Mouse (Mus musculus) limb, embryonic 14.5 days (tissue): ENCODE data around the gene Miga1. TPM values are rescaled to one million over a fixed set of nuclear protein-coding genes. Genes with fewer than 3 reads are reported as not detected.

Experiments used
- ATAC-seq: fragments of 200-750 bp; cut with Nextera tagmentation; 2 replicates; pipeline ENCODE4 v1.8.0; 2017; ENCODE audit warnings: low read depth, moderate number of reproducible peaks, moderate TSS enrichment; ENCODE audit not compliant: low FRiP score
- DNase-seq: peaks from one replicate; pipeline ENCODE4 v3.0.0-alpha.2; 2015; ENCODE audit warnings: low spot score
- H3K27ac ChIP-seq: fragments of 300-500 bp; sonication (generic); replicated peaks from 2 replicates; pipeline ENCODE4 v1.5.1; 2014; ENCODE audit warnings: low read depth, mild to moderate bottlenecking, low read length, moderate library complexity, mixed read lengths
- H3K27me3 ChIP-seq: fragments of 300-500 bp; sonication (generic); 2 replicates; pipeline ENCODE4 v1.6.1; 2014; ENCODE audit warnings: low read length, mixed read lengths; ENCODE audit not compliant: control insufficient read depth, insufficient read depth
- H3K36me3 ChIP-seq: fragments of 300-500 bp; sonication (generic); 2 replicates; pipeline ENCODE4 v1.6.1; 2014; ENCODE audit warnings: mild to moderate bottlenecking, low read length, moderate library complexity, mixed read lengths; ENCODE audit not compliant: control insufficient read depth, insufficient read depth
- H3K4me1 ChIP-seq: fragments of 300-500 bp; sonication (generic); 2 replicates; pipeline ENCODE4 v1.6.1; 2014; ENCODE audit warnings: antibody characterized with exemption, low read length, mixed read lengths; ENCODE audit not compliant: control insufficient read depth, insufficient read depth
- H3K4me2 ChIP-seq: fragments of 300-500 bp; sonication (generic); replicated peaks from 2 replicates; pipeline ENCODE4 v1.6.1; 2014; ENCODE audit warnings: low read depth, mild to moderate bottlenecking, low read length, moderate library complexity; ENCODE audit not compliant: severe bottlenecking
- H3K4me3 ChIP-seq: fragments of 300-500 bp; sonication (generic); replicated peaks from 2 replicates; pipeline ENCODE4 v1.5.1; 2014; ENCODE audit warnings: low read length
- H3K9ac ChIP-seq: fragments of 300-500 bp; sonication (generic); 2 replicates; pipeline ENCODE4 v1.6.1; 2014; ENCODE audit warnings: mild to moderate bottlenecking, low read depth, low read length, moderate library complexity; ENCODE audit not compliant: severe bottlenecking
- H3K9me3 ChIP-seq: fragments of 300-500 bp; sonication (generic); 2 replicates; pipeline ENCODE4 v1.6.1; 2016; ENCODE audit warnings: low read length; ENCODE audit not compliant: control insufficient read depth
- POLR2A ChIP-seq: fragments of 200-500 bp; IDR thresholded peaks from 2 replicates; pipeline ENCODE4 v1.8.0; 2012; ENCODE audit warnings: inconsistent platforms, mild to moderate bottlenecking, moderate library complexity, borderline replicate concordance; ENCODE audit not compliant: insufficient read depth, insufficient read length; ENCODE audit errors: extremely low read depth
- WGBS: fragments of 180-500 bp; shearing (Covaris S2); extraction: QIAGEN DNeasy Blood & Tissue Kit; methylation state at CpG from one replicate; pipeline ENCODE4 v1.1.7; 2014; 5-methylcytosine and 5-hydroxymethylcytosine counted together
- polyA plus RNA-seq, 2 experiments: library from polyadenylated mRNA; depleted of rRNA in 1 of 2; stranded (reverse) in 1 of 2; unstranded in 1 of 2; fragments of >200 nt; fragmentation: Nextera tagmentation in 1 of 2; extraction: Ambion mirVana in 1 of 2; gene quantifications; 2 replicates each; pipeline versions ENCODE4 v1.2.1 to v1.2.3; 2012 to 2014

Gene Miga1
- polyA plus RNA-seq, 2 experiments, result 18.0 to 19.8 TPM

DNA sequence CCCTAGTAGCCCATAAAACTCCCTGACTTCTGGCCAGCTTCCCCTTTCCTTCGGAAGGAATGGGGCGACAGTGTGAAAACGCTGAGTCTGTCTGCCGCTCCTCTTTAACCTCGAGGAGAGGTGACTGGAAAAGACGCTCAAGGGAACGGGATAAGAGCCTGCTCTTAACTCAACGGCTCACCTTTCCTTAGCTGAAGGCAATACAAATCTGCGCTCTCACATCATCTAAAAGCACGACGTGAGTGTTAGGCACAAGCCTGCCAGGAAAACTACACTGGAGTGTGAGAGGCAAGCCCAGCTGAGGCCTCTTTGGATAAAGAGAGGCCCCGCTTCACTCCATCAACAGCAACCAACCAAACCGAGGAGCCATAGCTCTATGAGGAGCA lies 74.2 kb downstream of the Miga1 start, which contains the start of gene Nexn:
Gene Nexn, minus strand, starts transcription at position 315 of the 386 bp plus-strand sequence.
- DNase-seq (peak; percentile 67), ATAC-seq (peak; percentile 69)
- Histone ChIP-seq H3K27me3 (no peaks in the 10 kb centered on the region), H3K4me1 (peaks cover 11% of the 10 kb centered on the region; the same call in 1 of the 2 replicates), H3K36me3 (no peaks in the 10 kb centered on the region), H3K9ac (peak within 1 kb of the TSS; percentile 74), H3K27ac (peak within 1 kb of the TSS; percentile 87), H3K9me3 (no peaks in the 10 kb centered on the region), H3K4me2 (peak within 1 kb of the TSS; percentile 93), H3K4me3 (peak within 1 kb of the TSS; percentile 56)
- whole genome bisulfite sequencing, result 7% methylated on average over 13 of the region's 13 CpGs
- TF ChIP-seq POLR2A, result no peak

DNA sequence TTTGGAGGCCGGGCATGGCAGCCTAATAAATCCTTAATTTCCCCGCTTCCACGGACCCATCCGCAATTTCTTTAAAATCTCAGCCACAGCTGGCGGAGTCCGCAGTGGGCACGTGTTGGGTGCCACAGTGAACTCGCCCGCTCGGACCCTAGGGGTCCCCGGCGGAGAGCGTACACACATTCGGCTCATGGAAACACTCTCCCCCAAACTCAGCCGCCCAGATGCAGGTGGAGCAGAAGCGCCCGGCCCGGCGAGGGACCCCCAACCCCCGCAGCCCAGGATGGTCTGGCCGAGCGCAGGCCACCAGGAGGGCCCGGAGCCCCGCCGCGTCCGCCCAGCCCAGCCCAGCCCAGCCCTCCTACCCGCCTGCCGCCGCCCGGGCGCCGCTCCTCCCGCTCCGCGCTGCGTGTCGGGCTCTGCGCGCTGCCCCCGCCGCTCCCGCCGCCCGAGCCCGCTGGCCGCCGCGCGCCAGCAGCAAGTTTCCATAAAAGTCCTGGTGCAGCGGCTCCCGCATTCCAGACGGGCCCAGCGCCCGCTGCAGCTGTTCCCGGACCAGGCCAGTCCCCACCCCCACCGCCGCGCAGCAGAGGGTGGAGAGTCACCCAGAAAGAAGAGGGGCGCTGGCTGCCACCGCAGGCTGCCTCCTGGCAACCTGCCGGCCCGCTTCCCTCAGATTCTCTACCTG lies 74.7 kb downstream of the Miga1 start:
- peak overlapping the region; percentile 87 for H3K27ac ChIP-seq
- under 1% methylated on average over 24 of the region's 63 CpGs for WGBS
- no peaks in the 10 kb centered on the region for H3K27me3 ChIP-seq
- H3K4me1 ChIP-seq, result peaks cover 11% of the 10 kb centered on the region; the same call in 1 of the 2 replicates
- peak overlapping the region; percentile 74 for H3K9ac ChIP-seq
- H3K4me3 ChIP-seq, result peak overlapping the region; percentile 56
- TF ChIP-seq POLR2A, result 0 out of 2 replicates have a peak, but pooled peaks have one; percentile 30
- DNase-seq (no peak), ATAC-seq (peak; percentile 93)
- H3K9me3 ChIP-seq, result no peaks in the 10 kb centered on the region
- peak overlapping the region; percentile 93 for H3K4me2 ChIP-seq
- H3K36me3 ChIP-seq, result no peaks in the 10 kb centered on the region

- peak overlapping the region; percentile 56 for H3K4me3 ChIP-seq
- ATAC-seq, result no peak
- H3K36me3 ChIP-seq, result no peaks in the 10 kb centered on the region
- H3K27me3 ChIP-seq, result no peaks in the 10 kb centered on the region
- TF ChIP-seq POLR2A, result no peak
- H3K27ac ChIP-seq, result peak overlapping the region; percentile 87
- H3K9me3 ChIP-seq, result no peaks in the 10 kb centered on the region
- peak overlapping the region; percentile 74 for H3K9ac ChIP-seq
- 50% methylated on average over 12 of the region's 12 CpGs for WGBS
- H3K4me1 ChIP-seq, result peaks cover 11% of the 10 kb centered on the region; the same call in 1 of the 2 replicates
- DNase-seq, result no peak
- H3K4me2 ChIP-seq, result peak overlapping the region; percentile 93
These were observed 75.4 kb downstream of the Miga1 start for GRCm38 (mm10) chr3:152264830-152265229.

DNA sequence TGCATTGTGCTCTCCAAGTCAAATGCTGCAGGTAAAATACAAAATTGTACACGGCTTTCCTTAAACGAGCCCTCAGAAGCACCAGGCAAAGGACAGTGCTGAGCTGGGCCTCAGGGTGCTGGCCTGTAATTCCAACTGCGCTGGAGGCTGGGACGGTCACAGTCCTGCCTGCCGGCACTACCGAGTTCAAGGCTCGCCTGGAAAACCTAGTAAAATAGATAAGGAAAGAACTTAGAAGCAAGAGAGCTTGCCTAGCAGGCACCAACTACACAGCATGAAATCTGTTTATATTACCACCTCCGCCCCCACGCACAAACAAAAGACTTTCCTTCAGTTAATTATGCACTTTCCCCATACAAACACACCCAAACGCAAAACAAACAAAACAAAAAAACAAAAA lies 75.8 kb downstream of the Miga1 start:
- H3K4me2 ChIP-seq, result peak overlapping the region; percentile 93; the same call in 1 of the 2 replicates
- ATAC-seq (no peak), DNase-seq (no peak)
- 46% methylated on average over 10 of the region's 10 CpGs for WGBS
- H3K27ac ChIP-seq, result no peak overlapping the region
- no peaks in the 10 kb centered on the region for H3K27me3 ChIP-seq
- TF ChIP-seq POLR2A, result no peak
- H3K4me1 ChIP-seq, result peaks cover 11% of the 10 kb centered on the region; the same call in 1 of the 2 replicates
- no peaks in the 10 kb centered on the region for H3K9me3 ChIP-seq
- H3K4me3 ChIP-seq, result peak overlapping the region; percentile 56
- H3K36me3 ChIP-seq, result no peaks in the 10 kb centered on the region
- no peak overlapping the region for H3K9ac ChIP-seq

DNA sequence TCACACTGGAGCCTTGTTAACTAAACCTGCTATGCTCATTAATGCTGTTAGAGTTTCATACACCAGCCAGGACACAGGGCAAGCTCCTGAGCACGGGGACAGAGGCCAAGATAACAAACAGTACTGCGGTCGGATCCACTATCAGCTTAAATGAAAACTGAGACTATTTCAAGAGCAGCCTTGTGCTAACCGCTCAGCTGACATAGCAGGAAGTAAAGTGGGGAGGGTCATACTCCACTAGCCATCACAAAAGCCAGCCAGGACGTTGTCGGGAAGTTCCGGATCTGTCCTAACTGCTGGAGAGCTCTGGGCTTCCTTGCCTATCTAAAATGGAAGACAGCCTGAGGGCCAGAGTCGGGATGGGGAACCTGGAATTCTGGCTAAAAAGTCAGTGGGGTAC lies 78.3 kb downstream of the Miga1 start:
- H3K27ac ChIP-seq, result no peak overlapping the region
- H3K4me3 ChIP-seq, result no peak overlapping the region
- H3K9me3 ChIP-seq, result no peaks in the 10 kb centered on the region
- no peak for TF ChIP-seq POLR2A
- H3K27me3 ChIP-seq, result no peaks in the 10 kb centered on the region
- DNase-seq (no peak), ATAC-seq (no peak)
- no peaks in the 10 kb centered on the region for H3K36me3 ChIP-seq
- no peak overlapping the region for H3K4me2 ChIP-seq
- H3K4me1 ChIP-seq, result peaks cover 11% of the 10 kb centered on the region; the same call in 1 of the 2 replicates
- WGBS, result 57% methylated on average over 8 of the region's 8 CpGs
- no peak overlapping the region for H3K9ac ChIP-seq
